Mouse (Mus musculus): ENCODE results near the gene Kalrn. TPM values are rescaled to one million over a fixed set of nuclear protein-coding genes. Genes with fewer than 3 reads are reported as not detected.

Kalrn gene
- polyA plus RNA-seq, 1 experiment from 2014 or later = 23.7 TPM

DNA sequence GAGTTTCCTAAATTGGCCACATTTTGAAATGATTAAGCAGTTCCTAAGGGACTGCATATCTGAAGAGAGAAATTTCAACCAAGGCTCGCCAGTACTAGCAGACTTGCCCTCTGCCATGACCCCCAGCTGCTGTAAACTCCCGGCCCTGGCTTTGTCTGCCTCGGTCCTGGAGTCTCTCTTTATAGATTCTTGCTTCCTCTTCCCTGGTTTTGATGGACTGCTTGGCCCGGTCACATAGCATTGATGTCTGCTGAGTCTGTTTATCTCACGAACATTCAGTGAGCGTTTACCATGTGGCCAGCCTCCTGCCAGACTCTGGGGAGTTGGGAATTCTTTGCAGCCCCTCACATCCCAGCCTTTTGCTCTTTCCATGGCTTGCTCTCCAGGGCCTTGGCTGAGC is 628.6 kb downstream of the Kalrn start:
- Histone ChIP-seq H3K9me3 (replicated peaks) (no peaks in the 10 kb centered on the region), H3K27me3 (replicated peaks) (no peaks in the 10 kb centered on the region), H3K27ac (replicated peaks) (no peak overlapping the region), H3K9ac (replicated peaks) (no peak overlapping the region), H3K36me3 (no peaks in the 10 kb centered on the region), H3K4me2 (no peak overlapping the region), H3K4me1 (peaks cover 27% of the 10 kb centered on the region), H3K4me3 (replicated peaks) (no peak overlapping the region)
- WGBS = 50% methylated on average over 6 of the region's 6 CpGs
- ATAC-seq (ENCODE audit: low FRiP score) = no peak

DNA sequence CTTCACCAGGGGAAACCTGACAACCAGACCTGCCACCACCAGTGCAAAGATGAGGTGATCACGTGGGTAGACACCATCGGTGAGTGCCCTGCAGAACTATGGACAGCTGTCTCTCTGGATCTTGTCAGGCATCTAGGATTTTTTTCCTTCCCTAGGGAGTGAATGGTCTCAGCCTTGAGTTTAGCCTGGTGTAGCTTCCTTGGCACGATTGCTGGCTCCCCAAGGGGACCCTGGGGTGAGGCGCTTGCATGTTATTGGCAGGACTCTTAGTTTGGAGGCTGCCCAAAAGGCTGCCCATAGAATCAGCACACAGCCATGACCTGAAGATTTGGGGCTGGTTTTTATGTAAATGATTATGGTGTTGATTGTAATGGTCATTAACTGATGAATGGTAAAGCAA is 629.2 kb downstream of the Kalrn start:
- H3K9ac ChIP-seq (replicated peaks) = no peak overlapping the region
- no peaks in the 10 kb centered on the region for H3K27me3 ChIP-seq (replicated peaks)
- no peaks in the 10 kb centered on the region for H3K36me3 ChIP-seq
- 75% methylated on average over 4 of the region's 4 CpGs for WGBS
- H3K9me3 ChIP-seq (replicated peaks) = no peaks in the 10 kb centered on the region
- peaks cover 29% of the 10 kb centered on the region for H3K4me1 ChIP-seq
- ATAC-seq (ENCODE audit: low FRiP score) = no peak
- H3K27ac ChIP-seq (replicated peaks) = no peak overlapping the region
- H3K4me2 ChIP-seq = no peak overlapping the region
- H3K4me3 ChIP-seq (replicated peaks) = no peak overlapping the region

DNA sequence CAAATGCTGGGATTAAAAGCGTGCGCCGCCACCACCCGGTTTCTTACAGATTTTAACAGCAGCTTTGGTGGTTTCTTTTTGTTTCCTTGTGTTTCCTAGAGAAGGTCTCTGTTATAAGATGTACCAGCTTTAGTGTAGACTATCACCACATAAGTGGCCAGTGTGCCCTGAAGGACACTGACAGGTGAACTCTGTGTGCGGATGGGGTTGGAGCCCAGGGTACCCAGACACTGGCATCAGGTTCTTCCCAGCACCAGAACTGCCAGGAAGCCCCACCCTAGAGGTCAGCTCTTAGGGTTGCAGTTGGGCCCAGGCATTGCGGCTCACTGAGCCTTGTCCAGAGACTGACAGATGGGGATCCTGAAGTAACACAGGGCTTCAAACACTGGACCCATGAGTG is 629.9 kb downstream of the Kalrn start:
- H3K4me2 ChIP-seq = no peak overlapping the region
- ATAC-seq (ENCODE audit: low FRiP score) = no peak
- H3K27ac ChIP-seq (replicated peaks) = no peak overlapping the region
- peaks cover 36% of the 10 kb centered on the region for H3K4me1 ChIP-seq
- WGBS = 99% methylated on average over 6 of the region's 6 CpGs
- no peaks in the 10 kb centered on the region for H3K9me3 ChIP-seq (replicated peaks)
- no peak overlapping the region for H3K4me3 ChIP-seq (replicated peaks)
- no peaks in the 10 kb centered on the region for H3K27me3 ChIP-seq (replicated peaks)
- H3K36me3 ChIP-seq = no peaks in the 10 kb centered on the region
- no peak overlapping the region for H3K9ac ChIP-seq (replicated peaks)

DNA sequence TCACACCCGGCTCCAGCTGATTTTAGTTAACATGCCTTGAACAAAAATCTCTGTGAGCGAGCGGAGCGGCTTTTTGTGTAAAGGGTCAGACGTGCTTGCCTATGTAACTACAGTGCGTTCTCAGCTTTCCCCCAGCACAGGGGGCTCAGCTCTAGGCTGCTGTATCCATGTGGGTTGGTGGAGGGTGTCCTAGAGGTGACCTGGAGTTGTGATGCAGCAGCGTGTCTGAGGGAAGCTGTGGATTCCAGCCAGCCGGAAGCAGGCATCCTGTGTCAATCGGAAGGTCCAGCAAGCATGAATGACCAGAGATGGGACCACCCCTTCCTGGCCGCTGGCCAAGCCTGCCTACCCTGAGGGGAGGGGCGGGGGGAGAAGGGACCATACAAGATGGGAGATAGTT is 631.0 kb downstream of the Kalrn start:
- H3K27ac ChIP-seq (replicated peaks) = no peak overlapping the region
- no peak for ATAC-seq (ENCODE audit: low FRiP score)
- no peaks in the 10 kb centered on the region for H3K36me3 ChIP-seq
- peaks cover 44% of the 10 kb centered on the region for H3K4me1 ChIP-seq
- 65% methylated on average over 11 of the region's 11 CpGs for WGBS
- H3K9me3 ChIP-seq (replicated peaks) = no peaks in the 10 kb centered on the region
- no peak overlapping the region for H3K9ac ChIP-seq (replicated peaks)
- no peak overlapping the region for H3K4me3 ChIP-seq (replicated peaks)
- no peak overlapping the region for H3K4me2 ChIP-seq
- H3K27me3 ChIP-seq (replicated peaks) = no peaks in the 10 kb centered on the region

DNA sequence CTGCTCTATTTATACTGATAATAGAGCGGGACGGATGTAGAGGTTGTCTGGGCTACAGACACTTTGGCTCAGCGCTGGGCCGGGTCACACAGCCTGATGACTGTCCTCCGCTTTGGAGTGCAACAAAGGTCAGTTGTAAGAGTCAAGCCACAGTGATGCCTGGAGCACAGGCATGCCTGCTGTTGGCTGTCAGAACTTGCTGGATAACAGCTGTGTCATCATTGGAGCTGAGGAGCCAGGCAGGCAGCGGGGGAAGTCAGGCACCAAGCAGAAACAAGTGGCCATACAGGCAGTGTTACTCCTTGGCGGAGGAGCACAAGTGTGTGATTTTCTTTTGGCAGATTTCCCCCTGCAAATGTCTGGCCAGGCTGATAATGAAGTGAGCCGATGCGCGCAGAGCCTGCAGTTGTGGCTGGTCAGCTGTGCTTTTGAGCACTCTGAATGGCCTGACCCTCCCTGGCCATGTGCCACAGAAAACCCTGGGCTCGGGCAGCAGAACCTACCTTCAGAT is 632.0 kb downstream of the Kalrn start:
- Histone ChIP-seq H3K9ac (replicated peaks) (no peak overlapping the region), H3K4me1 (peaks cover 44% of the 10 kb centered on the region), H3K9me3 (replicated peaks) (no peaks in the 10 kb centered on the region), H3K27ac (replicated peaks) (peak overlapping the region; percentile 58), H3K4me2 (no peak overlapping the region), H3K36me3 (no peaks in the 10 kb centered on the region), H3K4me3 (replicated peaks) (no peak overlapping the region), H3K27me3 (replicated peaks) (no peaks in the 10 kb centered on the region)
- 58% methylated on average over 11 of the region's 11 CpGs for WGBS
- ATAC-seq (ENCODE audit: low FRiP score) = peak; percentile 42; the same call in 1 of the 2 replicates

DNA sequence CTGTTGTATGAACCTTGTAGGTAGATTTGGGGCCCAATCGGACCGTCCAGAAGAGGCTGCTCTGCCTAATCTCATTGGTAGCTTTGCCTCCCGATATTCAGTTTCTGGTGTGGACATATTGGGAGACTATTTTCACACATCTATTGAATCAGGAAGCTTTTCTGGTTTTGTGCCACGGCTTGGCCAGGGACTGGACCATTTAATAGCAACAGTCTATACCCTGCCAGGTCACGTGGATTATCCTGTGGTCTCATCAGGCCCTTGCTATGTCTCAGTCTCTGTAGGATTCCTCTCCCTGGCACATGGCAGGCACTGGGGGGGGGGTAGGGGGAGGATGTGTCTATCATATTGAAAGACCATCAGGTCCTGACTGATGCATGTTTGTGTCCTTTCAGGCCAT is 633.2 kb downstream of the Kalrn start:
- H3K36me3 ChIP-seq = no peaks in the 10 kb centered on the region
- H3K4me3 ChIP-seq (replicated peaks) = no peak overlapping the region
- H3K9ac ChIP-seq (replicated peaks) = no peak overlapping the region
- WGBS = 88% methylated on average over 5 of the region's 5 CpGs
- no peak for ATAC-seq (ENCODE audit: low FRiP score)
- H3K27me3 ChIP-seq (replicated peaks) = no peaks in the 10 kb centered on the region
- H3K4me2 ChIP-seq = no peak overlapping the region
- H3K9me3 ChIP-seq (replicated peaks) = no peaks in the 10 kb centered on the region
- peaks cover 44% of the 10 kb centered on the region for H3K4me1 ChIP-seq
- no peak overlapping the region for H3K27ac ChIP-seq (replicated peaks)

DNA sequence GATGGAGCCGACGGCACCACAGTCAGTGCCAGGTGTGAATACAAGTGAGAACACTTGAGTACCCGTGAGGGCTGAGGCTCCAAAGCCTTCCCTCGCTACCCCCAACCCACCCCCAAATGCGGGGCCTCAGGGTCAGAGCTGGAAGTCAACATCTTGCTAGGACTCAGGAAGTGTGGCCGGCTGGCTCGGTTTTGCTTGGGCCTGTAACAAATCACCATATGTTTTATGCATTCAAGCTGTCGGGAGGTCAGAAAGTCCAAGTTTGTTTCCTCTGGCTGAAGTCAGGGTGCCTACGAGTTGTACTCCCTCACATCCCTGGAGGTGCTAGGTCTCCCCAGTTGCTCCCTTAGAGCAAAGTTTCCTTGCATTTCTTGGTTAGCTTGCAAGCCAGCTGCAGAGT is 633.7 kb downstream of the Kalrn start:
- Histone ChIP-seq H3K4me3 (replicated peaks) (no peak overlapping the region), H3K4me2 (no peak overlapping the region), H3K9ac (replicated peaks) (no peak overlapping the region), H3K9me3 (replicated peaks) (no peaks in the 10 kb centered on the region), H3K4me1 (peaks cover 47% of the 10 kb centered on the region), H3K36me3 (no peaks in the 10 kb centered on the region), H3K27me3 (replicated peaks) (no peaks in the 10 kb centered on the region), H3K27ac (replicated peaks) (no peak overlapping the region)
- ATAC-seq (ENCODE audit: low FRiP score) = no peak
- WGBS = 81% methylated on average over 9 of the region's 9 CpGs

DNA sequence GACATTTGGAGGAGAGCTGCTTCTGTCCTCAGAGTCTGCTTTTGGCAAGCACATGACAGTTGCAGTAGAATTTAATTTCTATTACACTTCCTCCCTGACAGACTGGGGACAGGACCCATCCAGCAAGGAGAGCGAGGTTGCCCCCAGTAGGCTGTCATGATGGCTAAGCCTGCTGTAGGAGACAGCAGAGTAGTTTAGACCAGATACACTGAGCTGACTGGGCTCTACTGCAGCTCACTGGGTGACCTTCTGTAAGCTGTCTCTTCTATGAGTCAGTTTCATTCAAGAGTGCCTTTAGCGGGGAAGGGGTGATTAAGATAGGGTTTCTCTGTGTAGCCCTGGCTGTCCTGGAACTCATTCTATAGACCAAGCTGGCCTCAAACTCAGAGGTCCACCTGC is 634.2 kb downstream of the Kalrn start:
- H3K27me3 ChIP-seq (replicated peaks) = no peaks in the 10 kb centered on the region

DNA sequence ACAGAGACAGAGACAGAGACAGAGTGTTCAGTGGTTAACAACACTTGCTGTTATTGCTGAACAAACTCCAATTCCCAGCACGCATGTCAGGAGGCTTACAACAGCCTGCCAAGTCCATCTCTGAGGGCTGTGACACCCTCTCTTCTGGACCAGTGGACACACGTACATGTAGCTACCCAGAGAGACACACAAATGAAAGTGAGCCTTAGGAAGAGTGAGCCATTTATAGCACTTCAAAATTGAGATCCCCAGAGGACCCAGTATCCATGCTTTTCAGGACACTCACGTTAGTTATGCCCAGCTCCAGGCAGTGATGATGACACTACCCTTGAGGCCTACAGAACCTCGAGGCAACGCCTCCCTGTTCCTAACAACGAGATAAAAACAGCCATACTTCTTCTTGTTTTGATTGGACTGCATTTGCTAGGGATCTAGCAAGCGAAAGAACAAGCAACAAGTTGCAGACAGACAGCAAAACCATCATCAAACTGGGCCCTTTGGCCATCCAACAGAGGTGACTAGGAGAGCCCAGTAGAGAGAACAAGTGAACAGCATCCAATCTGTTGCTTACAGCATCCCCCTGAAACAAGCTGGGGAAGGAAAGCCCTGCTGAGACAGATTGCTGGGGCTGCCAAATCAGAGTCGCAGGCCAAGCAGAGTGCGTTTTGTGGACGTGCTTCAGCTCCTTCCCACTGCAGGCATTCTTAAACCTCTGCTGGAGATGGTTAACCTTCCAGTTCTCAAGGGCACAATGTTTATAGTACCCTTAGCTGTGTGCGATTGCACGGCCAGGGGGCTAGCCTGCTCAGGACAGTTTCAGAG is 634.8 kb downstream of the Kalrn start:
- ATAC-seq (ENCODE audit: low FRiP score) = no peak
- Histone ChIP-seq H3K4me2 (no peak overlapping the region), H3K9ac (replicated peaks) (no peak overlapping the region), H3K4me1 (peaks cover 56% of the 10 kb centered on the region), H3K9me3 (replicated peaks) (no peaks in the 10 kb centered on the region), H3K27me3 (replicated peaks) (no peaks in the 10 kb centered on the region), H3K27ac (replicated peaks) (0 out of 2 replicates have a peak overlapping the region, but pooled peaks have one; percentile 13), H3K36me3 (no peaks in the 10 kb centered on the region), H3K4me3 (replicated peaks) (no peak overlapping the region)
- 68% methylated on average over 12 of the region's 12 CpGs for WGBS

More for the DNA sequence above, 634.2 kb downstream of the Kalrn start:
- WGBS = 83% methylated on average over 2 of the region's 2 CpGs
- Histone ChIP-seq H3K4me1 (peaks cover 52% of the 10 kb centered on the region), H3K27ac (replicated peaks) (0 out of 2 replicates have a peak overlapping the region, but pooled peaks have one; percentile 13), H3K9ac (replicated peaks) (no peak overlapping the region), H3K4me2 (no peak overlapping the region), H3K9me3 (replicated peaks) (no peaks in the 10 kb centered on the region), H3K4me3 (replicated peaks) (no peak overlapping the region), H3K36me3 (no peaks in the 10 kb centered on the region)
- no peak for ATAC-seq (ENCODE audit: low FRiP score)

DNA sequence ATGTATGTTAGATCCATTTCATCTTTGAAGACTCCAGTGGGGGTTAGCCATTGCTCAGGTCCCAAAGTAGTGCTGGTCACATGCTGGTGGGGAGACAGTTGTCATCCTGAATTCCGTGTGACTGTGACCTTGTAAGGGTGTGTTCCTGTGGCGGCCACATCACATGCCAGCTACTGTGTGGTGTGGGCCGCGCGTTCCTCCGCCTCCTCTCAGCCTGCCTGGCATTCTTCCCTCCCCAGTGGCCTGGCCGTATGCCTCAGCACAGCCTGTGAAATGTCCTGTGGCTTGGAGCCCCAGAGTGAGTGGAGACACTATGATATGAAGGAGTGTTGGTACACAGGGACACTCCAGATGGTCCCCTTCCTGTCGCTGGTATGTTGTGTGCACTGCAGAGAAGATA is 635.8 kb downstream of the Kalrn start:
- no peaks in the 10 kb centered on the region for H3K27me3 ChIP-seq (replicated peaks)
- H3K9me3 ChIP-seq (replicated peaks) = no peaks in the 10 kb centered on the region
- no peaks in the 10 kb centered on the region for H3K36me3 ChIP-seq
- no peak overlapping the region for H3K9ac ChIP-seq (replicated peaks)
- WGBS = 82% methylated on average over 8 of the region's 8 CpGs
- no peak overlapping the region for H3K4me3 ChIP-seq (replicated peaks)
- H3K4me2 ChIP-seq = no peak overlapping the region
- H3K27ac ChIP-seq (replicated peaks) = no peak overlapping the region
- peaks cover 54% of the 10 kb centered on the region for H3K4me1 ChIP-seq
- ATAC-seq (ENCODE audit: low FRiP score) = no peak

DNA sequence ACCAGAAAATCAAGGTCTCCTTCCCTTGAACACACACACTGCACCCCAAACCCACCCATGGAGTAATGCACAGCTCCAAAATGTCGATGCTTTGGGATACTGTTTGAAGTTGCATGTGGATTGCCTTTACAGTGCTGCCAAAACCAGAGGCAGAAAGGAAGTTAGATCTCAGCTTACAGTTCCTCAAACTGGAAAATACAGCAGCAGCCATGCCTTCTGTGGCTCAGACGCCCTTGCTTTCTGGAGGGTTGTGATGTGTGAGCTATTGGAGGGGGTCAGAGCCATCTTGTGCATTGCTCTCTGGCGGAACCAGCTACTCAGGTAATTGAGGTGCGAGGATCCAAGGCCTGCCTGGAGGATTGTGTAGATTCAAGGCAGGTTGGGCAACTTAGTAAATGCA is 636.4 kb downstream of the Kalrn start:
- no peak for ATAC-seq (ENCODE audit: low FRiP score)
- Histone ChIP-seq H3K9ac (replicated peaks) (no peak overlapping the region), H3K4me1 (peaks cover 47% of the 10 kb centered on the region), H3K36me3 (no peaks in the 10 kb centered on the region), H3K4me2 (no peak overlapping the region), H3K4me3 (replicated peaks) (no peak overlapping the region), H3K9me3 (replicated peaks) (no peaks in the 10 kb centered on the region), H3K27me3 (replicated peaks) (no peaks in the 10 kb centered on the region), H3K27ac (replicated peaks) (no peak overlapping the region)
- 91% methylated on average over 4 of the region's 4 CpGs for WGBS

DNA sequence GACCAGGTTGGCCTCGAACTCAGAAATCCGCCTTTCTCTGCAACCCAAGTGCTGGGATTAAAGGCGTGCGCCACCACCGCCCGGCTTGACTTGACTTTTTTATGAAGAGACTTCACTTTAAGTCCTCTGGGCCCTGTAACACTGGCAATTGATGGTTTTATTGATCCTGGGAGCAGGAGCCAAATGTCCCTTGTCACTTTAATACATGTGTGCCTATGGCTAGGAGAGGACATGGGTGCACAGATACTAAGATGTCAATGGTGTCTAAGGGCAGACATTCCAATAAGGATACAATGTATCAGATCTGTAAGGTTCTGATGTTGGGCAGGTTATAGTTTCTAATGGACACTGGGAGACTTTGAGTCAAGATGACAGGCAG is 637.9 kb downstream of the Kalrn start:
- ATAC-seq (ENCODE audit: low FRiP score) = no peak
- 86% methylated on average over 6 of the region's 6 CpGs for WGBS
- H3K9ac ChIP-seq (replicated peaks) = no peak overlapping the region

More for the DNA sequence above, 637.9 kb downstream of the Kalrn start:
- H3K4me3 ChIP-seq (replicated peaks) = no peak overlapping the region
- no peaks in the 10 kb centered on the region for H3K27me3 ChIP-seq (replicated peaks)
- no peak overlapping the region for H3K27ac ChIP-seq (replicated peaks)
- no peaks in the 10 kb centered on the region for H3K36me3 ChIP-seq
- peaks cover 33% of the 10 kb centered on the region for H3K4me1 ChIP-seq
- no peaks in the 10 kb centered on the region for H3K9me3 ChIP-seq (replicated peaks)
- H3K4me2 ChIP-seq = no peak overlapping the region

Data from neural tube, embryonic 15.5 days (tissue).